ENCODE assay signal across 12 mouse cellular contexts in the genomic region with DNA sequence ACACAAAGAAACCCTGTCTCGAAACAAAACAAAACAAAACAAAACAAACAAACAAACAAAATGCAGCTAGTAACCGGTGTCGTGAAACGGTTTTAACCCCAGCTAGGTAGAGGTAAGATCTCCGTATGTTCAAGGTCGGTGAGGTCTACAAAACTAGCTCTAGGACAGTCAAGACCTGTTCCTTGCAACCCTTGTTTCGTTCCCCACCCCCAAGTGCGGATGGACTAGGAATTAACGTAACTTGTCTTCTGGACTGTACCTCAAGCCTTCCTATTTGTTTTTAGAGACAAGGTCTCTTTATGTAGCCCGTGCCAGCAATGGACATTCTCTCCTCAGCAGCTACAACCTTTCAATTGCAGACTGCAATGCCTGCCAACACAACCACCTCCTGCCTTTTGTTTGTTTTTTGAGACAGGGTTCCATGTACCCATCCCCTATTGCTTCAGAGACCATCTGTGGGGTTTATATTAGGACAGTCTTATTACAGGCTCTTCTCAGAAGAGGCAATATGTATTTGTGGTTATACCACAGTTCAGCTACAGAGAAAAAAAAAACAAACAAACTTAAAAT. TPM values are rescaled to one million over a fixed set of nuclear protein-coding genes. Genes with fewer than 3 reads are reported as not detected.
A peak's percentile ranks its signal among the peaks of the same experiment; 100 is the strongest.
DNase-seq lines count a peak whose midpoint lies in the region; ATAC-seq lines count a peak whose summit lies in the region.
"Had no signal": no experiment of that assay in that cellular context is flagged by ENCODE, and none has a peak within 500 bp of the region (broad histone marks: within the 10 kb centered on the region; RNA-seq: fewer than 3 reads in every experiment).

No protein-coding gene starts in this region.

- no peaks in the 10 kb centered on the region for H3K36me3 ChIP-seq in lung, embryonic 16.5 days (ENCODE audit: control insufficient read depth, insufficient read depth, low read length)
- H3K36me3 ChIP-seq in intestine, embryonic 15.5 days: no peaks in the 10 kb centered on the region
- no peaks in the 10 kb centered on the region for H3K36me3 ChIP-seq in stomach, embryonic 14.5 days (ENCODE audit: control insufficient read depth, insufficient read depth, low read length)
- H3K36me3 ChIP-seq in midbrain, embryonic 15.5 days (replicated peaks): no peaks in the 10 kb centered on the region

- H3K4me1 ChIP-seq in lung, embryonic 16.5 days (replicated peaks; ENCODE audit: control insufficient read depth, insufficient read depth, low read length): peaks cover 13% of the 10 kb centered on the region; the same call in 1 of the 2 replicates
- H3K4me1 ChIP-seq in intestine, embryonic 15.5 days (replicated peaks): peaks cover 19% of the 10 kb centered on the region; the same call in 1 of the 2 replicates
- H3K4me1 ChIP-seq in stomach, embryonic 14.5 days (ENCODE audit: control insufficient read depth, insufficient read depth, low read length): peaks cover 10% of the 10 kb centered on the region; the same call in 1 of the 2 replicates
- peaks cover 12% of the 10 kb centered on the region for H3K4me1 ChIP-seq in midbrain, embryonic 15.5 days

- H3K9me3 ChIP-seq in lung, embryonic 16.5 days (ENCODE audit: control insufficient read depth, low read length): no peaks in the 10 kb centered on the region
- no peaks in the 10 kb centered on the region for H3K9me3 ChIP-seq in intestine, embryonic 15.5 days
- H3K9me3 ChIP-seq in stomach, embryonic 14.5 days (ENCODE audit: control insufficient read depth, low read depth, low read length): no peaks in the 10 kb centered on the region
- H3K9me3 ChIP-seq in midbrain, embryonic 15.5 days: no peaks in the 10 kb centered on the region

- peak overlapping the region; percentile 65; the same call in 1 of the 2 replicates for H3K4me2 ChIP-seq in lung, embryonic 16.5 days (ENCODE audit: low read depth, low read length)
- peak overlapping the region; percentile 74 for H3K4me2 ChIP-seq in intestine, embryonic 15.5 days (replicated peaks)
- peak overlapping the region; percentile 42 for H3K4me2 ChIP-seq in stomach, embryonic 14.5 days (replicated peaks; ENCODE audit: low read depth, low read length)
- H3K4me2 ChIP-seq in midbrain, embryonic 15.5 days: no peak overlapping the region

- no peaks in the 10 kb centered on the region for H3K27me3 ChIP-seq in lung, embryonic 16.5 days (ENCODE audit: control insufficient read depth, insufficient read depth, low read depth, low read length)
- no peaks in the 10 kb centered on the region for H3K27me3 ChIP-seq in intestine, embryonic 15.5 days (replicated peaks)
- no peaks in the 10 kb centered on the region for H3K27me3 ChIP-seq in stomach, embryonic 14.5 days (ENCODE audit: control insufficient read depth, insufficient read depth, low read length)
- no peaks in the 10 kb centered on the region for H3K27me3 ChIP-seq in midbrain, embryonic 15.5 days (replicated peaks)

- peak; percentile 88 for DNase-seq in heart, adult 11 months
- DNase-seq in heart, postnatal 14 days: no peak
- DNase-seq in lung, postnatal 36 days: no peak
- DNase-seq: adrenal gland, postnatal 25 days; gastrocnemius, postnatal 36 days; thymus, adult 18-20 months had no signal

- WGBS in lung, embryonic 16.5 days: 75% methylated on average over 10 of the region's 10 CpGs
- WGBS in intestine, embryonic 15.5 days: 75% methylated on average over 10 of the region's 10 CpGs
- 76% methylated on average over 10 of the region's 10 CpGs for WGBS in stomach, embryonic 14.5 days
- WGBS in midbrain, embryonic 15.5 days: 81% methylated on average over 10 of the region's 10 CpGs

- no peak overlapping the region for H3K9ac ChIP-seq in lung, embryonic 16.5 days (ENCODE audit: low read length)
- no peak overlapping the region for H3K9ac ChIP-seq in intestine, embryonic 15.5 days
- no peak overlapping the region for H3K9ac ChIP-seq in stomach, embryonic 14.5 days (replicated peaks; ENCODE audit: low read depth, low read length)
- H3K9ac ChIP-seq in midbrain, embryonic 15.5 days: no peak overlapping the region

- no peak overlapping the region; the same call in 1 of the 2 replicates for H3K4me3 ChIP-seq in lung, embryonic 16.5 days (ENCODE audit: low read length)
- no peak overlapping the region for H3K4me3 ChIP-seq in intestine, embryonic 15.5 days (replicated peaks)
- H3K4me3 ChIP-seq in stomach, embryonic 14.5 days (ENCODE audit: low read depth, low read length): no peak overlapping the region
- no peak overlapping the region for H3K4me3 ChIP-seq in midbrain, embryonic 15.5 days

- no peak for ATAC-seq in lung, embryonic 16.5 days (ENCODE audit: low read depth)
- ATAC-seq in intestine, embryonic 15.5 days: no peak
- ATAC-seq in stomach, embryonic 14.5 days (ENCODE audit: insufficient number of reproducible peaks, insufficient read depth, low FRiP score, low read depth): no peak
- ATAC-seq in megakaryocyte progenitor cell, adult 5-6 weeks (replicated peaks; ENCODE audit: poor library complexity): no peak
- ATAC-seq in midbrain, embryonic 15.5 days (replicated peaks): no peak

- intact Hi-C loops in heart, postnatal 14 days (cut with DNase I): no loop called here

- H3K27ac ChIP-seq in lung, embryonic 16.5 days (ENCODE audit: low read length): peak overlapping the region; percentile 98
- H3K27ac ChIP-seq in intestine, embryonic 15.5 days: peak overlapping the region; percentile 98
- peak overlapping the region; percentile 79; the same call in 1 of the 2 replicates for H3K27ac ChIP-seq in stomach, embryonic 14.5 days (ENCODE audit: low read length)
- H3K27ac ChIP-seq in midbrain, embryonic 15.5 days: no peak overlapping the region

RNA-seq across cellular contexts. Expression of gene Sp1, which starts 5.4 kb away (rescaled TPM):
- 10 to 100 TPM; 47.5 to 52.3 TPM for total RNA-seq in heart, postnatal 14 days (2021)
- polyA plus RNA-seq in lung, embryonic 16.5 days (2015; fragmentation: Nextera tagmentation; extraction: Ambion mirVana): 10.8 and 11.2 TPM in 2 replicates
- 9.0 and 9.6 TPM in 2 replicates for polyA plus RNA-seq in intestine, embryonic 15.5 days (2015; fragmentation: Nextera tagmentation; extraction: Ambion mirVana)
- polyA plus RNA-seq in stomach, embryonic 14.5 days (2014; fragmentation: Nextera tagmentation; extraction: Ambion mirVana): 16.9 and 18.9 TPM in 2 replicates
- total RNA-seq in megakaryocyte progenitor cell, adult 5-6 weeks (2015): 62.0 and 63.9 TPM in 2 replicates
- 46.4 and 52.9 TPM in 2 replicates for total RNA-seq in megakaryocyte progenitor cell, adult 5-6 weeks (2017)
- polyA plus RNA-seq in midbrain, embryonic 15.5 days (2015; fragmentation: Nextera tagmentation; extraction: Ambion mirVana): 3.4 and 4.1 TPM in 2 replicates

RNA-seq across cellular contexts. Expression of gene Sp7, which starts 33.6 kb away (rescaled TPM):
- not detected for total RNA-seq in heart, postnatal 14 days (2021)
- 0.25 and 1.6 TPM in 2 replicates for polyA plus RNA-seq in lung, embryonic 16.5 days (2015; fragmentation: Nextera tagmentation; extraction: Ambion mirVana)
- polyA plus RNA-seq in intestine, embryonic 15.5 days (2015; fragmentation: Nextera tagmentation; extraction: Ambion mirVana): 0.59 and 0.68 TPM in 2 replicates
- 2.0 and 2.5 TPM in 2 replicates for polyA plus RNA-seq in stomach, embryonic 14.5 days (2014; fragmentation: Nextera tagmentation; extraction: Ambion mirVana)
- not detected in 2 replicates for total RNA-seq in megakaryocyte progenitor cell, adult 5-6 weeks (2015)
- total RNA-seq in megakaryocyte progenitor cell, adult 5-6 weeks (2017): not detected in 2 replicates
- 0.09 and 0.26 TPM in 2 replicates for polyA plus RNA-seq in midbrain, embryonic 15.5 days (2015; fragmentation: Nextera tagmentation; extraction: Ambion mirVana)
- total RNA-seq: gastrocnemius, postnatal 36 days; neutrophil, adult 5-6 weeks had no signal

RNA-seq across cellular contexts. Expression of gene Amhr2, which starts 44.6 kb away (rescaled TPM):
- 1 to 10 TPM in 1 of 2 experiments, under 1 TPM in 1; 0.66 to 1.0 TPM for total RNA-seq in heart, postnatal 14 days (2021)
- polyA plus RNA-seq in lung, embryonic 16.5 days (2015; fragmentation: Nextera tagmentation; extraction: Ambion mirVana): 1.5 TPM in 2 replicates
- polyA plus RNA-seq in intestine, embryonic 15.5 days (2015; fragmentation: Nextera tagmentation; extraction: Ambion mirVana): 0.54 and 1.2 TPM in 2 replicates
- polyA plus RNA-seq in stomach, embryonic 14.5 days (2014; fragmentation: Nextera tagmentation; extraction: Ambion mirVana): 0.94 and 1.2 TPM in 2 replicates
- 0.07 TPM in 1 of 2 replicates, not detected in the other for total RNA-seq in megakaryocyte progenitor cell, adult 5-6 weeks (2015)
- not detected in 2 replicates for total RNA-seq in megakaryocyte progenitor cell, adult 5-6 weeks (2017)
- polyA plus RNA-seq in midbrain, embryonic 15.5 days (2015; fragmentation: Nextera tagmentation; extraction: Ambion mirVana): 0.30 and 0.34 TPM in 2 replicates

RNA-seq across cellular contexts. Expression of gene Aaas, which starts 50.0 kb away (rescaled TPM):
- 10 to 100 TPM in 1 of 2 experiments, 1 to 10 TPM in 1; 9.5 to 15.2 TPM for total RNA-seq in heart, postnatal 14 days (2021)
- 73.5 and 80.3 TPM in 2 replicates for polyA plus RNA-seq in lung, embryonic 16.5 days (2015; fragmentation: Nextera tagmentation; extraction: Ambion mirVana)
- polyA plus RNA-seq in intestine, embryonic 15.5 days (2015; fragmentation: Nextera tagmentation; extraction: Ambion mirVana): 58.2 and 62.7 TPM in 2 replicates
- 63.8 and 68.4 TPM in 2 replicates for polyA plus RNA-seq in stomach, embryonic 14.5 days (2014; fragmentation: Nextera tagmentation; extraction: Ambion mirVana)
- total RNA-seq in megakaryocyte progenitor cell, adult 5-6 weeks (2015): 103 and 110 TPM in 2 replicates
- 141 and 151 TPM in 2 replicates for total RNA-seq in megakaryocyte progenitor cell, adult 5-6 weeks (2017)
- polyA plus RNA-seq in midbrain, embryonic 15.5 days (2015; fragmentation: Nextera tagmentation; extraction: Ambion mirVana): 37.4 and 37.9 TPM in 2 replicates

RNA-seq across cellular contexts. Expression of gene Prr13, which starts 58.3 kb away (rescaled TPM):
- 10 to 100 TPM; 21.1 to 21.7 TPM for total RNA-seq in heart, postnatal 14 days (2021)
- polyA plus RNA-seq in lung, embryonic 16.5 days (2015; fragmentation: Nextera tagmentation; extraction: Ambion mirVana): 89.8 and 91.7 TPM in 2 replicates
- 140 and 141 TPM in 2 replicates for polyA plus RNA-seq in intestine, embryonic 15.5 days (2015; fragmentation: Nextera tagmentation; extraction: Ambion mirVana)
- polyA plus RNA-seq in stomach, embryonic 14.5 days (2014; fragmentation: Nextera tagmentation; extraction: Ambion mirVana): 132 and 138 TPM in 2 replicates
- 71.0 and 73.0 TPM in 2 replicates for total RNA-seq in megakaryocyte progenitor cell, adult 5-6 weeks (2015)
- 48.6 and 51.5 TPM in 2 replicates for total RNA-seq in megakaryocyte progenitor cell, adult 5-6 weeks (2017)
- 103 and 107 TPM in 2 replicates for polyA plus RNA-seq in midbrain, embryonic 15.5 days (2015; fragmentation: Nextera tagmentation; extraction: Ambion mirVana)
